Mouse (Mus musculus) kidney, postnatal 0 days (tissue): ENCODE data around the gene Spdye4c. TPM values are rescaled to one million over a fixed set of nuclear protein-coding genes. Genes with fewer than 3 reads are reported as not detected.
A peak's percentile ranks its signal among the peaks of the same experiment; 100 is the strongest.

Experiments
- ATAC-seq: fragments of 200-750 bp; cut with Nextera tagmentation; replicated peaks from 2 replicates; pipeline ENCODE4 v1.8.0; 2017; ENCODE audit warnings: low read depth, moderate number of reproducible peaks, moderate TSS enrichment, moderate library complexity; ENCODE audit not compliant: low FRiP score
- DNase-seq: peaks from one replicate; pipeline ENCODE4 v3.0.0-alpha.2; 2016; ENCODE audit warnings: low spot score
- H3K27ac ChIP-seq: fragments of 300-500 bp; sonication (generic); 2 replicates; pipeline ENCODE4 v1.5.1; 2014; ENCODE audit warnings: mild to moderate bottlenecking
- H3K27me3 ChIP-seq: fragments of 300-500 bp; sonication (generic); 2 replicates; pipeline ENCODE4 v1.6.1; 2014; ENCODE audit warnings: low read length, mixed read lengths; ENCODE audit not compliant: insufficient read depth
- H3K36me3 ChIP-seq: fragments of 300-500 bp; sonication (generic); 2 replicates; pipeline ENCODE4 v1.6.1; 2014; ENCODE audit warnings: low read length, mixed read lengths; ENCODE audit not compliant: insufficient read depth
- H3K4me1 ChIP-seq: fragments of 300-500 bp; sonication (generic); replicated peaks from 2 replicates; pipeline ENCODE4 v1.6.1; 2014; ENCODE audit warnings: antibody characterized with exemption, low read length, mixed read lengths; ENCODE audit not compliant: insufficient read depth
- H3K4me2 ChIP-seq: fragments of 300-500 bp; sonication (generic); 2 replicates; pipeline ENCODE4 v1.6.1; 2014; ENCODE audit warnings: mild to moderate bottlenecking, low read length, moderate library complexity, mixed read lengths
- H3K4me3 ChIP-seq: fragments of 300-500 bp; sonication (generic); replicated peaks from 2 replicates; pipeline ENCODE4 v1.5.1; 2014; ENCODE audit warnings: low read depth, low read length
- H3K9ac ChIP-seq: fragments of 300-500 bp; sonication (generic); 2 replicates; pipeline ENCODE4 v1.6.1; 2014; ENCODE audit warnings: low read depth, low read length
- H3K9me3 ChIP-seq: fragments of 300-500 bp; sonication (generic); replicated peaks from 2 replicates; pipeline ENCODE4 v1.6.1; 2016; ENCODE audit warnings: low read length, inconsistent platforms, mixed read lengths
- CTCF ChIP-seq: IDR thresholded peaks from 2 replicates; pipeline ENCODE4 v1.5.1; 2016; ENCODE audit warnings: antibody characterized with exemption, low read depth, mild to moderate bottlenecking, moderate library complexity
- WGBS: fragments of 180-500 bp; shearing (Covaris S2); extraction: QIAGEN DNeasy Blood & Tissue Kit; methylation state at CpG from one replicate; pipeline ENCODE4 v1.1.7; 2014; 5-methylcytosine and 5-hydroxymethylcytosine counted together
- polyA plus RNA-seq: library from polyadenylated mRNA; unstranded; fragments of >200 nt; fragmentation: Nextera tagmentation; extraction: Ambion mirVana; gene quantifications from 2 replicates; pipeline ENCODE4 v1.2.1, GENCODE M21; 2015

Gene Spdye4c
- polyA plus RNA-seq, 1 experiment from 2014 or later, result not detected

DNA sequence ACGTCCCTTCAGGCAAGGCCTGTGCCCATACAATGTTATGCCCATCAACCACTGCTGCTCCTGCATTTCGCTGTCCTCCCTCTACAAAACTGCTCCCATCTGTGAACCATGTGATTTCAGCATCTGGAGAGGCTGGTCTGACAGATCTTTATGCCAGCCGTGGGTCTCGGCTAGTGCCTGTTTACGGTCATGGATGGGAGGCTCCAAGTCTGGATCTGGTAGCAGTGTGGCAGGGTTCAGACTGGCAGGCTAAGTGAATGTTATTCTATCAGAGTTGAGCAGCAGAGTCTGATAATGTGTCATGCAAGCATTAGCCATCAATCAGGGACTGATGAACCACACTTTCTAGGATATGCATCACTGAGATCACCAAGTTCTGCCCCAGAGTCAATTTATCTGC, 8.1 kb upstream of the Spdye4c start:
- no peak overlapping the region for H3K9ac ChIP-seq
- H3K36me3 ChIP-seq, result no peaks in the 10 kb centered on the region
- TF ChIP-seq CTCF, result no peak
- no peak overlapping the region for H3K4me3 ChIP-seq
- no peaks in the 10 kb centered on the region for H3K9me3 ChIP-seq
- H3K4me2 ChIP-seq, result no peak overlapping the region
- 39% methylated on average over 5 of the region's 5 CpGs for WGBS
- no peaks in the 10 kb centered on the region for H3K4me1 ChIP-seq
- H3K27ac ChIP-seq, result no peak overlapping the region
- DNase-seq, result peak; percentile 61
- peak; percentile 36; the same call in 1 of the 2 replicates for ATAC-seq
- no peaks in the 10 kb centered on the region for H3K27me3 ChIP-seq

DNA sequence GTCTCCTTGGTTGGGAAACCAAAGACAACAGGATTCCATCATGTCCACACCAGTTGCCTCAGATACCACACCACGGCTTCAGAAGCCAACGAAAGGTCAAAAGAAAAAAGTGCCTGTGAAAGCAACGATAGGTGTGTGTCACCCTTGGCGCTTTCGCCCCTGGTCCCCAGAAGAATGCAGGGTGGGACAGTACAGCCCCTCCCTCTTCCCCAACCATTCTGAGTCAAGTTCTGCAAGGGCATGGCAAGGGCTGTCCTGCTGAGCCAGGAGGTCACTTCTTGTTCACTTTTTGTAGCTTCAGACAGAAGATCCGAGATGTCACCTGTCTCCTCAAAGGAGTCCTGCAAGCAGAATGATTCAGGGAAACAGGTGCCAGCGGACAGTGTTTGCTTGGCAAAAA, 1.3 kb downstream of the Spdye4c start:
- H3K4me3 ChIP-seq, result no peak overlapping the region
- 92% methylated on average over 7 of the region's 7 CpGs for WGBS
- ATAC-seq, result no peak

DNA sequence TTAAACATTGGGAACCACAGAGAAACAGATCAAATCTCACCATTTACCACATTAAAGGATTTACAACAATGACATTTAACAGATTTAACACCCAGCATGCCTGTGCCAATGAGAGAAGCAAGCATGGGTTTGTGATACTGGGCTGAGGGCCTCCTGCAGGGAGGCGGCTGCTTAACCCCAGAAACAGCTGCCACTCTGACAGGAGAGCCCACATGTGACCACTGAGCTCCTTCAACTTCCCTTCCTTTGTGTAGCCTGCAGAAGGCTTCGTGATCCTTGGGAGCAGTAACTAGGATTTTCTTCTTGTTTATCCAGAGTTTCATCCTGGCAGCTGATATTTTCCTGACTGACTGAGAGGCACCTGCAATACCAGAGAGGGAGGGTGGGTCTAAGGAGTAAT, 10.5 kb downstream of the Spdye4c start:
- H3K9ac ChIP-seq, result no peak overlapping the region
- no peak overlapping the region for H3K4me3 ChIP-seq
- no peak overlapping the region for H3K27ac ChIP-seq
- ATAC-seq (no peak), DNase-seq (no peak)
- H3K27me3 ChIP-seq, result no peaks in the 10 kb centered on the region
- 50% methylated on average over 2 of the region's 2 CpGs for WGBS
- peaks cover under 1% of the 10 kb centered on the region; the same call in 1 of the 2 replicates for H3K9me3 ChIP-seq
- no peaks in the 10 kb centered on the region for H3K4me1 ChIP-seq
- no peak for TF ChIP-seq CTCF
- no peak overlapping the region for H3K4me2 ChIP-seq
- H3K36me3 ChIP-seq, result no peaks in the 10 kb centered on the region

More for the DNA sequence above, 1.3 kb downstream of the Spdye4c start:
- no peak overlapping the region for H3K27ac ChIP-seq
- no peaks in the 10 kb centered on the region for H3K4me1 ChIP-seq
- no peak overlapping the region for H3K4me2 ChIP-seq
- no peak overlapping the region for H3K9ac ChIP-seq
- no peaks in the 10 kb centered on the region for H3K9me3 ChIP-seq
- no peak for DNase-seq
- H3K36me3 ChIP-seq, result no peaks in the 10 kb centered on the region
- H3K27me3 ChIP-seq, result no peaks in the 10 kb centered on the region
- no peak for TF ChIP-seq CTCF

DNA sequence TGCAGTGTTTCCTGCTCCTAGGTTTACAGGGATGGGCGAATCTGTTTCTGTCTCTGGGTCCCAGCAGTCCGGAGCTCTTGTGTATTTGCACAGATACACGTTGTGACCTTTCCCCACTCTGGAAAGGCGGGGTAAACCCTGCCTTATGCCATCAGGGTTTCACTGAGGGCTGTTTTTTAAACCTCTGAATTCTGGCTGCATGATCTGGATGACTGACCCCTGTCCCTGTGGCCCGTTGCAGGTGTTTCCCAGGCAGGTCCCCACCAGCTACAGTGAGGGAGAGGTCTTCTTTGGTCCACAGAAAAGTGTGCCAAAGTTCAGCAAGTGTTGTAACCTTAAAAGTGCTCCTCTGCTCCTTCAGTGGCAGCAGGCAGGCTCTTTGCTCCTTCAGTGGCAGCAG, 18.3 kb downstream of the Spdye4c start:
- H3K36me3 ChIP-seq, result peaks cover 32% of the 10 kb centered on the region
- no peaks in the 10 kb centered on the region for H3K27me3 ChIP-seq
- H3K4me1 ChIP-seq, result no peaks in the 10 kb centered on the region
- H3K9ac ChIP-seq, result no peak overlapping the region
- no peak overlapping the region for H3K27ac ChIP-seq
- H3K4me2 ChIP-seq, result no peak overlapping the region
- no peak for DNase-seq
- no peak for TF ChIP-seq CTCF
- ATAC-seq, result no peak
- H3K9me3 ChIP-seq, result peaks cover 10% of the 10 kb centered on the region
- H3K4me3 ChIP-seq, result no peak overlapping the region
- WGBS, result 71% methylated on average over 5 of the region's 5 CpGs

DNA sequence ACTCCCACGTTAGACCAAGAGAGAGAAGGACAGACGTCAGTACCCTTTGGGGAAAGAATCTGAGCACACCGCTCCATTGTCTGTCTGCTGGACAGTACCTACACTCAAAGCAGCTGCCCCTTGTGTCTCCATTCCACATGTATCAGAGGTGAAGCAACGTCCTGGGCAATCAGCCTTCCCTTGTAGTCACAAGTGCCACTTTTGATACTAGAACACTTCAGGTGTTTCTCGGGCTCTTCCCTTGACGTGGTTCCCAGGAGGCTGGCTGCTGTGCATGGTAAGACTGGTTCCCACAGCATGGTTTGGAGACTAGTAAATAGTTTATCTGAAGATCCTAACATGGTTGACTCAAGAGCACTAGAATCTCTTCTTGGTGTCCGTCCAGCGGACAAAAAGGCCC, 20.2 kb downstream of the Spdye4c start:
- H3K9ac ChIP-seq, result no peak overlapping the region
- ATAC-seq (no peak), DNase-seq (no peak)
- H3K4me3 ChIP-seq, result no peak overlapping the region
- TF ChIP-seq CTCF, result no peak
- no peak overlapping the region for H3K4me2 ChIP-seq
- H3K4me1 ChIP-seq, result no peaks in the 10 kb centered on the region
- no peaks in the 10 kb centered on the region for H3K27me3 ChIP-seq
- no peak overlapping the region for H3K27ac ChIP-seq
- H3K9me3 ChIP-seq, result peaks cover 10% of the 10 kb centered on the region
- H3K36me3 ChIP-seq, result peaks cover 47% of the 10 kb centered on the region
- 92% methylated on average over 8 of the region's 8 CpGs for WGBS

DNA sequence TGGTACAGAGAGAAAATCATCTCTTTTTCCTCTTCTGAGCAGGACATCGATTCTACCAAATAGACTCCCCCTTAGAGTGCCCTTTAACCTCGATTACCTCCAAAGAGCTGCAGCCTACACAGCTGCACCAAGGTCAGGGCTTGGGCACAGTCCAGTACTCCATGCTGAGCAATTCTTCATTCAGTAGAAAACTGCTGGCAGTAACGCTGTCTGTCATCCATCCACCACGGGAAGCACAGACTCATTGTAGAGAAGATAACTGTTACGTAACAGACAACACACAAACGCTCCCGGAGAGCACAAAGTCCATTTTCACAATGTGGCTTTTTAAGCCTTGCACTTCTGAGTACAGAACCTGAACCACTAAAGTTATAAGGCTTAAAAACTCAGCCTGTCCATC, 21.3 kb downstream of the Spdye4c start:
- Histone ChIP-seq H3K9ac (no peak overlapping the region), H3K27me3 (no peaks in the 10 kb centered on the region), H3K4me1 (no peaks in the 10 kb centered on the region), H3K36me3 (peaks cover 55% of the 10 kb centered on the region), H3K27ac (no peak overlapping the region), H3K4me3 (no peak overlapping the region), H3K4me2 (no peak overlapping the region), H3K9me3 (peaks cover 2% of the 10 kb centered on the region; the same call in 1 of the 2 replicates)
- no peak for TF ChIP-seq CTCF
- ATAC-seq, result no peak
- DNase-seq, result no peak
- WGBS, result 88% methylated on average over 7 of the region's 7 CpGs

DNA sequence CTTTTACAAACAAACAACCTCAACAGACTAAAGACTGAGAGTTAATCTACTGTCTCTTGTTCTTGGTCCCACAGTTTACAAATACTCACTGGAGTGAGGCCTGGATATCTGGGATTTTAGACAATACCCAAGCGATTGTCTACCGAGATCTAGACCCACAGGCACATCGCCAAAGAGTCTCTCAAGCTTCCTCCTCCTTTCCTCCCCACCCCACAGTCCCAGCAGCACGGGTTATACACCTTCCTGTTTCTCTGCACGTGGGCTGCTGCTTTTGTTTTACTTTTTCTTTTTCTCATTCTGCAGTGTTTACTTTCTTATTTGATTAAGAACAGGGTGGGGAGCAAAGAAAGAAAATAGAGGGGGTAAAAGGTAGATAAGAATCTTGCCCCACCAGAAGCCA, 22.4 kb downstream of the Spdye4c start:
- Histone ChIP-seq H3K4me3 (no peak overlapping the region), H3K9me3 (no peaks in the 10 kb centered on the region), H3K27me3 (no peaks in the 10 kb centered on the region), H3K27ac (no peak overlapping the region), H3K9ac (no peak overlapping the region), H3K36me3 (peaks cover 65% of the 10 kb centered on the region), H3K4me2 (no peak overlapping the region), H3K4me1 (no peaks in the 10 kb centered on the region)
- ATAC-seq (no peak), DNase-seq (no peak)
- TF ChIP-seq CTCF, result no peak
- WGBS, result 71% methylated on average over 5 of the region's 5 CpGs
